Mouse (Mus musculus) liver, adult 2 months (tissue): ENCODE data around the gene Cdr2. TPM values are rescaled to one million over a fixed set of nuclear protein-coding genes. Genes with fewer than 3 reads are reported as not detected.
"Not testable (repeated sequence)": the region's sequence is repeated elsewhere in the genome, so short reads cannot be mapped to it uniquely, and the experiment has no call there.

Source experiments
- DNase-seq: peaks from one replicate; pipeline ENCODE4 v3.0.0-alpha.2; 2011; ENCODE audit warnings: low read depth, low spot score; ENCODE audit errors: extremely low read depth
- H3K27ac ChIP-seq: fragments of 200-500 bp; replicated peaks from 2 replicates; pipeline ENCODE4 v1.5.1; 2012; ENCODE audit warnings: low read depth, mild to moderate bottlenecking, control low read depth, inconsistent platforms, low read length; ENCODE audit not compliant: insufficient read depth
- H3K27me3 ChIP-seq: fragments of 200-500 bp; 2 replicates; pipeline ENCODE4 v1.6.1; 2012; ENCODE audit warnings: mild to moderate bottlenecking, moderate library complexity, low read length, inconsistent platforms; ENCODE audit not compliant: control insufficient read depth, insufficient read depth
- H3K36me3 ChIP-seq: fragments of 200-500 bp; 2 replicates; pipeline ENCODE4 v1.6.1; 2012; ENCODE audit warnings: low read length, inconsistent platforms; ENCODE audit not compliant: control insufficient read depth, insufficient read depth
- H3K4me1 ChIP-seq: fragments of 200-500 bp; 2 replicates; pipeline ENCODE4 v1.6.1; 2011; ENCODE audit warnings: low read length; ENCODE audit not compliant: control insufficient read depth, insufficient read depth
- H3K4me3 ChIP-seq: fragments of 200-500 bp; 2 replicates; pipeline ENCODE4 v1.5.1; 2011; ENCODE audit warnings: low read depth, mild to moderate bottlenecking, control low read depth, low read length, moderate library complexity; ENCODE audit not compliant: insufficient read depth
- H3K79me2 ChIP-seq: fragments of 200-500 bp; 2 replicates; pipeline ENCODE4 v1.6.1; 2012; ENCODE audit warnings: inconsistent platforms, mild to moderate bottlenecking, low read length, moderate library complexity; ENCODE audit not compliant: control insufficient read depth, insufficient read depth
- H3K9ac ChIP-seq: fragments of 200-500 bp; 2 replicates; pipeline ENCODE4 v1.6.1; 2012; ENCODE audit warnings: low read depth, mild to moderate bottlenecking, control low read depth, inconsistent platforms, low read length
- CTCF ChIP-seq: fragments of 200-500 bp; IDR thresholded peaks from 2 replicates; pipeline ENCODE4 v1.5.1; 2011; ENCODE audit warnings: low read depth, low read length, control low read depth
- WGBS: fragments of 180-500 bp; shearing (Covaris S2); methylation state at CpG from one replicate; pipeline ENCODE4 v1.1.7; 2018; 5-methylcytosine and 5-hydroxymethylcytosine counted together
- polyA plus RNA-seq: library from polyadenylated mRNA; depleted of rRNA; stranded (reverse); fragments of >200 nt; gene quantifications from 2 replicates; pipeline ENCODE4 v1.2.3, GENCODE M21; 2012; rRNA removed
- total RNA-seq: library from RNA; depleted of rRNA; stranded (reverse); fragments of >200 nt; gene quantifications from 2 replicates; pipeline ENCODE4 v1.2.3, GENCODE M21; 2014; rRNA removed

Gene Cdr2
- total and polyA plus RNA-seq, 2 experiments, result 0.49 to 0.74 TPM

DNA sequence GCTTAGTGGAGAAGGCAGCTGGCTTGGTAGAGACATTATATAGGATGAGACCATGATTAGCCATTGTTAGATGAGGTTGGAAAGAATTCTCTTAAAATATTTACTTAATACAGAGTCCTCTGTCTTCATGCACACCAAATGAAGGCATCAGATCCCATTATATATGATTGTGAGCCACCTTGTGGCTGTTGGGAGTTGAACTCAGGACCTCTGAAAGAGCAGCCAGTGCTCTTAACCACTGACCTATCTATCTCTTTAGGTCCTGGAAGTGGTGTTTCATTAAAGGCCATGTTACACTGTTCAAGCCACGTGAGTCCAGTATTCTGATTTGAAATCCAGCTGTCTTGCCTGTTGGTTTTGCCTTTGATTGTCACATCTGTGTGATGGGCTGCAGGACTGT lies 68.8 kb downstream of the Cdr2 start:
- no peak for TF ChIP-seq CTCF
- no peak overlapping the region for H3K4me3 ChIP-seq
- no peak overlapping the region for H3K9ac ChIP-seq
- peak; percentile 21 for DNase-seq
- WGBS, result 36% methylated on average over 1 of the region's 1 CpGs
- no peaks in the 10 kb centered on the region for H3K79me2 ChIP-seq
- no peak overlapping the region for H3K27ac ChIP-seq
- H3K36me3 ChIP-seq, result no peaks in the 10 kb centered on the region
- H3K27me3 ChIP-seq, result no peaks in the 10 kb centered on the region
- no peaks in the 10 kb centered on the region for H3K4me1 ChIP-seq

DNA sequence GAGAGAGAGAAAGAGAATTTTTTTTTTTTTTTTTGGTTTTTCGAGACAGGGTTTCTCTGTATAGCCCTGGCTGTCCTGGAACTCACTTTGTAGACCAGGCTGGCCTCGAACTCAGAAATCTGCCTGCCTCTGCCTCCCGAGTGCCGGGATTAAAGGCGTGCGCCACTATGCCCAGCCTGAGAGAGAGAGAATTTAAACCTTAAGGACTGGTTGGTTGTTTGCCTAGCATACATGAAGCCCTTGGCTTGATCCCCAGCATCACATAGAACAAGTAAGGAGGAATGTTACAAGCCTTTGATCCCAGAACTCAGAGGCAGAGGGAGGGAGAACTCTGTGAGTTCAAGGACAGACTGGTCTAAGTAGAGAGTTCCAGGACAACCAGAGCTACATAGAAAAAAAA lies 70.8 kb downstream of the Cdr2 start:
- not testable (repeated sequence) for H3K27ac ChIP-seq, H3K36me3 ChIP-seq, H3K4me3 ChIP-seq, DNase-seq, H3K27me3 ChIP-seq, H3K79me2 ChIP-seq, H3K4me1 ChIP-seq, H3K9ac ChIP-seq
- 84% methylated on average over 6 of the region's 6 CpGs for WGBS

DNA sequence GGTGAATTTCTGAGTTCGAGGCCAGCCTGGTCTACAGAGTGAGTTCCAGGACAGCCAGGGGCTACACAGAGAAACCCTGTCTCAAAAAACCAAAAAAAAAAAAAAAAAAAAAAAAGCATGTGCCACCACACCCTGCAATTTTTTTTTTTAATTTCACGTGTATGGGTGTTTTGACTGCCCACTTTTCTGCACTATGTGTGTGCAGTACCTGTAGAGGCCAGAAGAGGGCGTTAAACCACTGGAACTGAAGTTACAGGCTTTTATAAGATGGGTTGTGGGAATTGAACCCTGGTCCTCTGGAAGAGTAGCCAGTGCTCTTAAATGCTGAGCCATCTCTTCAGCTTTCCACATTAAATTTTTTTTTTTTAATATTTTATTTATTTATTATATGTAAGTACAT lies 71.9 kb downstream of the Cdr2 start:
- not testable (repeated sequence) for H3K27ac ChIP-seq, H3K9ac ChIP-seq, H3K27me3 ChIP-seq, H3K36me3 ChIP-seq, H3K4me1 ChIP-seq, DNase-seq, H3K4me3 ChIP-seq, H3K79me2 ChIP-seq
- WGBS, result 77% methylated on average over 3 of the region's 3 CpGs

Other genes with a start within 250 kb of the Cdr2 start
- under 0.01 TPM in 1 of 2 replicates, not detected in the other for gene Vwa3a, start 243.0 kb downstream of the Cdr2 start, total RNA-seq
- gene Vwa3a, start 243.0 kb downstream of the Cdr2 start, polyA plus RNA-seq, result not detected in 2 replicates
- not detected in 2 replicates for gene Gm5737, start 169.9 kb downstream of the Cdr2 start, total RNA-seq
- gene Gm5737, start 169.9 kb downstream of the Cdr2 start, polyA plus RNA-seq, result not detected in 2 replicates
- gene Eef2k, start 139.5 kb downstream of the Cdr2 start, total RNA-seq, result 6.5 and 8.3 TPM in 2 replicates
- 6.4 and 7.4 TPM in 2 replicates for gene Eef2k, start 139.5 kb downstream of the Cdr2 start, polyA plus RNA-seq
- 4.7 and 6.7 TPM in 2 replicates for gene Polr3e, start 64.6 kb downstream of the Cdr2 start, total RNA-seq
- gene Polr3e, start 64.6 kb downstream of the Cdr2 start, polyA plus RNA-seq, result 6.6 and 8.7 TPM in 2 replicates
- not detected in 2 replicates for gene Mfsd13b, start 197 bp upstream of the Cdr2 start, total RNA-seq
- not detected in 2 replicates for gene Mfsd13b, start 197 bp upstream of the Cdr2 start, polyA plus RNA-seq
- 37.9 and 41.4 TPM in 2 replicates for gene Mettl9, start 52.1 kb upstream of the Cdr2 start, total RNA-seq
- gene Mettl9, start 52.1 kb upstream of the Cdr2 start, polyA plus RNA-seq, result 13.8 and 18.8 TPM in 2 replicates
- gene Igsf6, start 92.3 kb upstream of the Cdr2 start, total RNA-seq, result 3.2 and 4.0 TPM in 2 replicates
- 0.41 and 0.82 TPM in 2 replicates for gene Igsf6, start 92.3 kb upstream of the Cdr2 start, polyA plus RNA-seq
- gene Otoa, start 99.3 kb upstream of the Cdr2 start, total RNA-seq, result 0.09 TPM in 1 of 2 replicates, not detected in the other
- gene Otoa, start 99.3 kb upstream of the Cdr2 start, polyA plus RNA-seq, result 0.02 TPM in 1 of 2 replicates, not detected in the other